Mouse (Mus musculus): ENCODE measurements around the gene Nefh.

Nefh gene

DNA sequence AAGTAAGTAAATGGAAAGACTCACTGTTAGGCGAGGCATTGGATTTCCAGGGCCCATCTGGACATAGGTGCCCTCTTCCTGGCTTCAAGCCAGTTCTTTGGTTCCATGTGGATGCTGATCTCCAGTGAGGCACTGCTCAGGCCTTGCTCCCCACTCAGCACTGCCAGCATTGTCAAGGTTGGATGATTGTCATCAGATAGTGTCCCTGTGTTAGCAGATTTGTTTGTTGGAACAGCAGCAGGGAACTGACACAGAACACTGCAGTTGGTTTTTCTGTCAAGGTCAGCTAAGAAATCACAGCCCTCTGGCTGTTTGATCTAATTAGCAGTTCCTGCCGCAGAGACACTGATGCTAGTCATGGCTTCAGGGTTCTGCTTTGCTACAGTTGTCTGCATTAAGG is 26.6 kb downstream of the Nefh start:
- CTCF ChIA-PET: interaction anchor here in 2 of 4 experiments (1.1 to 1.8 kb wide), 3 partner anchors 10 to 54 kb away, joined by 3 to 6 read pairs (median 3); no protein-coding TSS in a partner anchor
- POLR2A ChIA-PET: interaction anchor here in 1 of 4 experiments (1.5 kb wide), 1 partner anchor 11 kb away, joined by 4 read pairs; no protein-coding TSS in a partner anchor

- POLR2A ChIA-PET: interaction anchor here (0.5 to 3.0 kb wide), 20 partner anchors 9 to 777 kb away, joined by 3 to 11 read pairs (median 4); partner anchors contain the start of gene Ap1b1 (in 1 of the 4)
- CTCF ChIA-PET: interaction anchor here (0.5 to 3.6 kb wide), 47 partner anchors 11 to 991 kb away, joined by 3 to 27 read pairs (median 4); partner anchors contain the start of genes Nefh (in 2 of the 4) and Thoc5 (in 1 of the 4)
Observed at GRCm38 (mm10) chr11:4916068-4916467, 31.8 kb downstream of the Nefh start.

DNA sequence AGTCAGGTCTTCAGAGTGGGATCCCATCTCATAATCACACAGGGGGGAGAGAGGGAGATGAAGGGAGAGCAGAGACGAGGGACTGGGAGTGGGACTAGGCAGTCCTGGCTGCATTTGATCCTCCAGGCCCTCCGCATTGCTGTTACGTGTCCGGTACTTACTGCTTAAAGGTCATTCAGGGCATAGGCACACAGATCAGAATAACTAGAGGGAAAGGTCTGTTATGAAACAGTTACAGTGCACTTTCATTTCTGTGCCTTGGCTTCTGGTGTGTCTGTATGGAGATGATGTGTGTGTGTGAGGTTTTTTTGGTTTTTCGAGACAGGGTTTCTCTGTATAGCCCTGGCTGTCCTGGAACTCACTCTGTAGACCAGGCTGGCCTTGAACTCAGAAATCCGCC is 41.6 kb downstream of the Nefh start:
- POLR2A ChIA-PET: no interaction called here
- CTCF ChIA-PET: no interaction called here

DNA sequence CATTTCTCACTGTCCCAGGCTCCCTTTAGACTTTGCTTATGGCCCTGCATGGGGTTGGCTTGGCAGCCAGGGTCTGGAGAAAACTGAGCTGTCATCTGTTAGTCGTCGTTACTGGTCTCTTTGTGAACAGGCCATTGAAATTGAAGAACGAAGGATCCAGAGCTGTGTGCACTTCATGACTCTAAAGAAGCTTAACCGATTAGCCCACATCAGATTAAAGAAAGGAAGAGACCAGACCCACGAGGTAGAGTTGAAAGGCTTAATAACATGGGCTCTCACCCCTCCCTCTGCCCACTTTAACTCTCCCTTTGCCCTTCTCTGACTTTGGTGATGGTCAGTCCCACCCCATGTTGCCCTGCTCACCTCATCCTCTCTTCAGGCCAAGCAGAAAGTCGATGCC is 45.9 kb downstream of the Nefh start:
- ChIA-PET POLR2A (interaction anchor here in 2 of 4 experiments (0.8 to 4.5 kb wide), 4 partner anchors 8 to 28 kb away, joined by 3 to 27 read pairs (median 8); no protein-coding TSS in a partner anchor), CTCF (interaction anchor here in 2 of 4 experiments (1.0 to 4.1 kb wide), 7 partner anchors 9 to 80 kb away, joined by 3 to 31 read pairs (median 16); no protein-coding TSS in a partner anchor)

GRCm38 (mm10) chr11:4900437-4900836 is 47.4 kb downstream of the Nefh start:
- POLR2A ChIA-PET: interaction anchor here (0.5 to 4.5 kb wide), 45 partner anchors 9 to 747 kb away, joined by 3 to 27 read pairs (median 4); partner anchors contain the start of genes Ewsr1 (in 2 of the 4), Nipsnap1 (in 2 of the 4), Rhbdd3 (in 2 of the 4) and Ap1b1 (in 1 of the 4)
- CTCF ChIA-PET: interaction anchor here (0.5 to 4.1 kb wide), 79 partner anchors 9 to 794 kb away, joined by 3 to 31 read pairs (median 5); partner anchors contain the start of genes Gas2l1 (in 3 of the 4), Nefh (in 3 of the 4), Nf2 (in 2 of the 4) and Nipsnap1 (in 2 of the 4)

- CTCF ChIA-PET: interaction anchor here (0.6 to 4.4 kb wide), 16 partner anchors 7 to 1126 kb away, joined by 3 to 27 read pairs (median 4); no protein-coding TSS in a partner anchor
- POLR2A ChIA-PET: interaction anchor here in 3 of 4 experiments (0.6 to 4.0 kb wide), 24 partner anchors 10 to 205 kb away, joined by 3 to 18 read pairs (median 3); partner anchors contain the start of genes Nipsnap1 (in 2 of the 3), Ewsr1 (in 1 of the 3), Gas2l1 (in 1 of the 3) and Rhbdd3 (in 1 of the 3)
Observed at GRCm38 (mm10) chr11:4894848-4895816, 52.7 kb downstream of the Nefh start, which contains the start of gene Thoc5. Gene Thoc5 (plus strand): TSS chr11:4895320.
